Mouse (Mus musculus) lung, postnatal 10 days (tissue): ENCODE data around the gene Fbxo31.

ENCODE experiments used
- DNase-seq: peaks from one replicate; pipeline ENCODE4 v3.0.0; 2021

Gene Fbxo31

GRCm38 (mm10) chr8:121588750-121589149, 10.1 kb upstream of the Fbxo31 start:
- DNase-seq = no peak

- DNase-seq = peak; percentile 100
These were observed 6.7 kb upstream of the Fbxo31 start for GRCm38 (mm10) chr8:121585159-121585825.

GRCm38 (mm10) chr8:121584730-121585129, 6.1 kb upstream of the Fbxo31 start:
- no peak for DNase-seq

- DNase-seq = no peak
These were observed 5.0 kb upstream of the Fbxo31 start for GRCm38 (mm10) chr8:121583653-121584052.

- DNase-seq = peak; percentile 57
These were observed 1.9 kb upstream of the Fbxo31 start for GRCm38 (mm10) chr8:121580465-121580864.

DNA sequence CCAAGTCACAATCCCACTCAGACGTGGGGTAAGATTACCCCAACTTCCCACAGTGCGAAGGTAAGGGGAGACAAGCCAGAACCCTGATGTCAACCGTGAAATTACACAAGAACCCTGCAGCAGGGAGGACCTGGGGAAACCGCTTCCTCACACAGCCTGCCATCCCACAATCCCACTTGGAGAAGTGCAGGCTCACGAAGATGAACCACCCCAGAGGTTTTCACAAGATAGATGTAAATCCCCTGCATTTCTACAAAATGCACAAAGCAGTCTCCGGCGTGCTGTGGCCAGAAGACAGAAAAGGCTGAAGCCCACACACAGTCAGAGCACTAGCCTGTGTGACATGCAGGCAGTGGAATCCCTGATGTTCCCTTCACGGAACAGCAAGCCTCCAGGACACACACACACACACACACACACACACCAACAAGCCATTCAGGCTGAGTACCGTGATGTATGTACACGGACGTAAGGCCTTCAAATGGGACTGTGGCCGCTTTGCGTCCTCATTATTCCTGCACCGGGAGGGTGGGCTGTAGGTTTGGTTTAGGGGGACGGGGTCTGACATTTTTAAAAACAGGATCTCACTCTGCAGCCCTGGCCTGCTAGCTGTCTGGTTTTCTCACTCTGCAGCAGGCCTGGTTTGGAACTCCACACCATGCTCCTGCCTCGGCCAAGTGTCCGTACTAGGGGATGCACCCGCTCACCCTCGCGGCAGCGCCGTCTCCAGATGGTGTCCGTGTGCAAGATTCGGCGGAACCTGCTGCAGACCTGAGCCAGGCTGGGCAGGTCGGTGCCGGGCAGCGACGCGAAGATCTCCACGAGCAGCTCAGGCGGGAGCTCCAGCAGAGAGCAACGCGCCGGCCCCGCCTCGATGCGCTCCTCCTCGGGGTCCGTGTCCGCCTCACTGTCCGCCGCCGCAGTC, 593 bp downstream of the Fbxo31 start:
- DNase-seq = no peak

DNA sequence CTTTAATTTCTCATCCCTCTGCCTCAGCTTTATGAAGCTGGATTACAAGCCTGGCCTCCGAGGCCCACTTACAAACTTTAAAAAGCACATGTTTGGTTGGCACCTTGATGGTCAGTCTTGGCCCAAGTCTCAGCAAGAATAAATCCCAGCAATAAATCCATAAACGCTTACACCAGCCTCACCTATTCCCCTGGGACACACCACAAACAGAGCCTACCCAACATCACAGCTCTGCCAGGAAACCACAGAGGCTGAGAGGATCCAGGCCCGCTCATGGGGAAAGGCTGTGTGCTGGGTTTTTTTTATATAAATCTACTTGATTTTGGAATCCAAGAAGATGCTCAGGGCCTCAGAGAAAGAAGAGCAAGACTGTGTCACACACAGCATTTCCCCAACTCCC, 2.9 kb downstream of the Fbxo31 start:
- DNase-seq = no peak

DNA sequence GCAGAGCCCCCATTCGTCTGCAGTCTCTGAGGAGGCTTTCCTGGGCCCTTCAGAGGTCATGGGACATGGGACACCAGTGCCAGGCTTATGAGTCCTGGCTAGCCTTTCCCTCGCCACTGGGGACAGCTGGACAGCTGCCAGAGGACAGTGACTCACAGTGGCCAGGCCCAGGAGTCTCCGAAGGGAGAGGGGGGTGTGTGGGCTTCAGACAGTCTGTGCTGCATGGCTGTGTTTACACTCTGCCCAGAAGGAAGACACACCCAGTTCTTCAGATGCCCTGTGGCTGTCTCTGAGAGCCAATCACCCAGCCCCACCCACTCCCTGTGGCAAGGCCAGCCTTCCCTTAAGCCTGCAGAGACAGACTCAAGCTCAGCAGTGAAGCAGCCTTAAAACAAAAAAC, 5.3 kb downstream of the Fbxo31 start:
- DNase-seq = peak; percentile 87

- DNase-seq = no peak
These were observed 6.5 kb downstream of the Fbxo31 start for GRCm38 (mm10) chr8:121572121-121572520.

- no peak for DNase-seq
These were observed 7.8 kb downstream of the Fbxo31 start for GRCm38 (mm10) chr8:121570801-121571200.

- DNase-seq = peak; percentile 54
These were observed 8.3 kb downstream of the Fbxo31 start for GRCm38 (mm10) chr8:121570335-121570734.

DNA sequence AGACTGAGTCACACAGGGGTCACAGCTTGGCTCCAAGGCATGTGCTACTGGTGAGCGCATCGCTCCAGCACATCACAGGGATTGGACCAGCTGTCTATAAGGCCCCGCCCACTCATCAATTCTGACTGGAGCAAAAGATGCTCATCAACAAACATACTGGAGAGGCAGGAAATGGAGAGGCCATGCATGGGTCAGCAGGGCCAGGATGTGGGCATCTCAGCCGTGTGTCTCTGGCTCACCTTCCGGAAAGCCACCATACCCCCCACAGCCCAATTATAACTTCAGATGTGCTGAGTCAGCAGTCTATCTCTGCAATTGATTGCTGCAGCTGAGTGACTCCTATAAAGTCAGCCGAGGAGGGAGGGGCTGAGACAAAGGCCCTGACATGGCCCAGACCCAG, 10.3 kb downstream of the Fbxo31 start:
- peak; percentile 51 for DNase-seq

DNA sequence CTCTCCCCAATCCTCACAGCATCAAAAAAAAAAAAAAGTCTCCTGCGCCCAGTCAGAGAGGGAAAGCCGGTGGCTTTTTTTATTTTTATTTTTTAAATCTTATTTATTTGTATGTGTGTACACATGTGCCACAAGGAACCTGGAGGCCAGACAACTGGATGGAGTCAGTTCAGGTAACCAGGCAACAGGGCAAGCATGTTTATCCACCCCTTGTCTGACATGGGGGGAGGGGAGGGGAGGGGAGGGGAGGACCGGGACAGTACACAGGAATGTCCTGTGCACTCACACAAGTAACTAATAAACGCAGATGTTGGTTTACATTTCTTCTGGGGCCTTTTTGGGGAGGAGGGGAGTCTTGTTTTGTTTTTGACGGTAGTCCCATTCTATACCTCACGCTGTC, 14.9 kb downstream of the Fbxo31 start:
- no peak for DNase-seq

DNA sequence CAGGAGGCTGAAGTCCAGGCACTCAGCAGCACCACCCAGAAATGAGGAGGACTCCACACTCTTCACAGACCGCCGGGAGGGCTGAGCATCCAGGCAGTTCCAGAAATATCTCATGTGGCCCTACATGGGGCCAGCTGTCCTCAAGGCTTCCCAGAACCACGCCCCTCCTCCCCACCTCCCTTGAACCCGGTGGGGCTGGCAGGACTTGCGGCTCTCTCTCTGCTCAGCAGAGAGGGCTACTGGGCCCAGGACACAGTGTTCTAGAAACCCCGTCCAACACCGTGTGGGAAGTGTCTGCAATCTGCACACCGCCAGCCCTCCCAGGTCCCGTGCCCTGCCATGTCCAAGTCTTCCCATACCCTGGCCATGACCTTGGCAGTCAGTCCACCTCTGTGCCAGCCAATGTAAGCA, 15.7 kb downstream of the Fbxo31 start:
- DNase-seq = peak; percentile 77

DNA sequence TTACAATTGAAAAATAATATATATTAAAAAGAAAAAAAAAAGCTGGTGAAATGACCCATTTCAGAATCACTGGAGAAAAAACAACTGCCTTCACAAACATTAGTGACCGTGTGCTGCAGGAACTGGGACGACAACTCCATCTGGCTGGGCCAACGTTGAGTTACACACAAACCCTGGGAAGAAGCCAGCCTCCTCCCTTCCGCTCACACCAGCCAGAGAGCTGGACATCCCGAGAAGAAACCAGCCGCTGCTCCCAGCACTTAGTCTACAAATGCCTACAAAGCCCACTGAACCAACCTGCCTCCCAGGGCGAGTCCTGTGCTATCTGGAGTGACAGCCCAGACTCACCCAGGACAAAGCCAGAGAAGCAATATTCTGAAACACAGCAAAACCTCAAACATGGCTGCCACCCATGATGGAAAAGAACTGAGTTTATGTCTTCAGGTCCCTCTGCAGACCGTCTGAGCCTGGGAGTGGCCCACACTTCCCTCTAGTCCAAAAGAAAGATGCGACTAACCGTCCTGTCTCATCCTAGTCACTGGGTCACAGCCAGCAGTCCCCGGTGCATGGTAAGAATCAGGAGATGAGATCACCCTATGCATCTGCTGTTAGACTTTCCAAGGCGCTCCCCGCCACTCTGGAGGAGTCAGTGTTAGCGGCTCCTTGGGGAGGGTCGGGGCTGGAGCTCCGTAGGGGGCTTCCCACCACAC, 16.8 kb downstream of the Fbxo31 start:
- peak; percentile 83 for DNase-seq

GRCm38 (mm10) chr8:121560432-121561100, 18.0 kb downstream of the Fbxo31 start:
- no peak for DNase-seq

DNA sequence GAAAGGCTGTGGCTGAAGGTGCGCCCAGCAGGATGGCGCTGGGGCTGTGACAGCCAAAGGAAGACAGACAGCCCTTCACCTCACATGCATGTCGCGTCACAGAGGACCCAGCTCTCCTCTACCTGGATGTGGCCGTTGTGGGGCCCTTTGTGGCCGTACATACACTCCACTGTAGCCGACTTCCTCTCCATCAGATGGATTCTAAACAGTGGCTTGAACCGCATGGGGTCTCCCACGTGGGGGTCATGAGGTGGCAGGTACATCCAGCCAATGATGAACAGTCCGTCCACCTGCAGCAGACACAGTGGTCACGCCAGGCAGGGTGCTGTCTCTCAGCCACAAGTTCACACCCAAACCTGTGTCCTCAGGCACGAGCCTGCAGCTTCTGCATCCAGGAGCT, 18.8 kb downstream of the Fbxo31 start:
- DNase-seq = no peak

GRCm38 (mm10) chr8:121558538-121558937, 20.1 kb downstream of the Fbxo31 start:
- no peak for DNase-seq

GRCm38 (mm10) chr8:121557746-121558145, 20.9 kb downstream of the Fbxo31 start:
- no peak for DNase-seq

- DNase-seq = no peak
These were observed 24.7 kb downstream of the Fbxo31 start for GRCm38 (mm10) chr8:121553831-121554475.

GRCm38 (mm10) chr8:121552506-121552905, 26.1 kb downstream of the Fbxo31 start:
- no peak for DNase-seq
